Mouse (Mus musculus) embryonic facial prominence, embryonic 11.5 days (tissue): Measurements from ENCODE around the gene Rdh5. TPM values are rescaled to one million over a fixed set of nuclear protein-coding genes. Genes with fewer than 3 reads are reported as not detected.

Source experiments
- ATAC-seq: fragments of 200-750 bp; cut with Nextera tagmentation; replicated peaks from 2 replicates; pipeline ENCODE4 v1.8.0; 2017; ENCODE audit warnings: low read depth; ENCODE audit not compliant: insufficient number of reproducible peaks, low FRiP score, low TSS enrichment
- DNase-seq: peaks from one replicate; pipeline ENCODE4 v3.0.0-alpha.2; 2015; ENCODE audit warnings: low spot score
- H3K27ac ChIP-seq: fragments of 300-500 bp; sonication (generic); replicated peaks from 2 replicates; pipeline ENCODE4 v1.5.1; 2014; ENCODE audit warnings: mild to moderate bottlenecking, low read depth, low read length, control low read depth
- H3K27me3 ChIP-seq: fragments of 300-500 bp; sonication (generic); 2 replicates; pipeline ENCODE4 v1.6.1; 2014; ENCODE audit warnings: mild to moderate bottlenecking, low read length, moderate library complexity, mixed read lengths; ENCODE audit not compliant: control insufficient read depth, insufficient read depth
- H3K36me3 ChIP-seq: fragments of 300-500 bp; sonication (generic); replicated peaks from 2 replicates; pipeline ENCODE4 v1.6.1; 2014; ENCODE audit warnings: low read depth, mild to moderate bottlenecking, low read length, moderate library complexity, mixed read lengths; ENCODE audit not compliant: control insufficient read depth, insufficient read depth
- H3K4me1 ChIP-seq: fragments of 300-500 bp; sonication (generic); 2 replicates; pipeline ENCODE4 v1.6.1; 2014; ENCODE audit warnings: low read length, mixed read lengths; ENCODE audit not compliant: control insufficient read depth, insufficient read depth
- H3K4me2 ChIP-seq: fragments of 300-500 bp; sonication (generic); 2 replicates; pipeline ENCODE4 v1.6.1; 2014; ENCODE audit warnings: low read depth, mild to moderate bottlenecking, control low read depth, low read length, moderate library complexity
- H3K4me3 ChIP-seq: fragments of 300-500 bp; sonication (generic); 2 replicates; pipeline ENCODE4 v1.5.1; 2014; ENCODE audit warnings: low read depth, low read length, control low read depth
- H3K9ac ChIP-seq: fragments of 300-500 bp; sonication (generic); replicated peaks from 2 replicates; pipeline ENCODE4 v1.6.1; 2014; ENCODE audit warnings: mild to moderate bottlenecking, control low read depth, low read length
- H3K9me3 ChIP-seq: fragments of 300-500 bp; sonication (generic); replicated peaks from 2 replicates; pipeline ENCODE4 v1.6.1; 2016; ENCODE audit warnings: mild to moderate bottlenecking, low read length, inconsistent platforms, mixed read lengths; ENCODE audit not compliant: control insufficient read depth
- WGBS: fragments of 180-500 bp; shearing (Covaris S2); extraction: QIAGEN DNeasy Blood & Tissue Kit; methylation state at CpG from one replicate; pipeline ENCODE4 v1.1.7; 2014; 5-methylcytosine and 5-hydroxymethylcytosine counted together
- polyA plus RNA-seq: library from polyadenylated mRNA; unstranded; fragments of >200 nt; fragmentation: Nextera tagmentation; extraction: Ambion mirVana; gene quantifications from 2 replicates; pipeline ENCODE4 v1.2.1, GENCODE M21; 2014

Gene Rdh5
- polyA plus RNA-seq, 1 experiment from 2014 or later, result 9.2 TPM

DNA sequence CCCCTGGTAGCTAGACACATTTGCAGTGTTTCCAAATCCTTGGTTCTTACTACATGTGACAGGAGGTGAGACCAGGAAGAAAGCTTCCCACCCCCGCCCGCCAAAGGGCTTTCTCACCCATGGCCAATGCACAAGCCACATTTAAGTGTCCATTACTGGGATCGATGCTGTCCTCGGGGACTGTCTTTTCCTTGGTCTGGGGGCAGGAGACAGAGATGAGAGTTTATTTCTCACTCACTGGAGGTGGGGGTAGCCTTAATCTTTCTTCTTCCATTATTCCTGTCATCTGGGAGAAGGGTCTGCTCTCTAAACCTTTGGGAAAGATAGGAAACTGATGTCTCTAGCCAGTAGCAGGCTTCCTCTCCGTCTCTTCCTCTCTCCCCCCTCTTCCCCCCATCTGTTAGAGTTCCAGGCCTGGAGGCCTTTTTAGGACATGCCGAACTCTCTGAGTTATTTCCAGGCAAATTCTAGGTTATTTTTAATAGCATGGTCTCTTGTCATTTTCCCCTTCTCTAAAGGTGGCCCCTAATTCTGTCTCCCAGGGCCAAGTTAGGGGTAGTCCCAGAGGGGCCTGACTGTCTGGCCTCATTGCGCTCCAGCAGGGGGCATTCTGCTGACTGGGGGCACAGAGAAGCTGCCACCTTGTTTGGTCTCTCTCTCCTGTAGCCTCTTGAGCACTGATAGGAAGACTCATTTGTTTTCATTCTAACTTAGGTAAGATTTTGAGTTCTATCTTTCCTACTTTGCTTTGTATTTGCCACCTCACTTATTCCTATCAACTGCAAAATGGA, 12.5 kb upstream of the Rdh5 start:
- H3K27ac ChIP-seq, result no peak overlapping the region
- no peaks in the 10 kb centered on the region for H3K36me3 ChIP-seq
- no peaks in the 10 kb centered on the region for H3K9me3 ChIP-seq
- peaks cover 28% of the 10 kb centered on the region for H3K27me3 ChIP-seq
- no peak overlapping the region for H3K9ac ChIP-seq
- H3K4me1 ChIP-seq, result no peaks in the 10 kb centered on the region; the same call in 1 of the 2 replicates
- DNase-seq, result no peak
- 60% methylated on average over 7 of the region's 7 CpGs for WGBS
- H3K4me2 ChIP-seq, result no peak overlapping the region
- H3K4me3 ChIP-seq, result no peak overlapping the region
- ATAC-seq, result no peak

DNA sequence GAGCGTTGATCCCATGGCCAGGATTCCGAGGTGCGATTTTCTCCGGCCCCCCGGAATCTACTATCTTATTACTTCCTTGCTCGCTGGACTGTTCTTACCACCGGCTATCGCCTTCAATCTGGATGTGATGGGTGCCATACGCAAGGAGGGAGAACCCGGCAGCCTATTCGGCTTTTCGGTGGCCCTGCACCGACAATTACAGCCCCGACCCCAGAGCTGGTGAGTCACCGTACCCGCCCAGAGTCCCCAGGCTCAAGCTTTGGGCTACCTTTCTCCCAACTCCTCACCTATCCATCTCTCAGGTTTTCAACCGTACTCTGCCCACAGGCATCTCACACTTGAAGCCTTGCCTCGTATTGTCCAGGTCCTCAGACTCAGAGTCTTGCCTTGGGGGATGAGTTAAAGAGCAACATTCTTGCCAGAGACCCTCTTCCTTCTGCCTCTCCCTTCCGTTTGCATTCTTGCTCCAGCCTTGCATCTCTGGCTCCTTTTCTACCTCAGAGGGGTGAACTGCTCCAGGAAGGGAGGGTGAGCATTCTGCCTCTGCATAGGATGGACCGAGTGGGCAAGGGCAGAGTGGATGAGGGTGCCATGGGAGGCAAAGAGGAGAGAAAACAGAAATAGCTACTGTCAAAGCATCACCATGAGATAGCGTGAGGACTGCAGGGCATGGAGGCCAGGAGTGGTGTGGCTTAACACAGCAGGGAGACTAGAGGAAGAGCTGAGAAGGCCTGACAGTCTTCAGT, 11.5 kb upstream of the Rdh5 start:
- ATAC-seq (no peak), DNase-seq (peak; percentile 17)
- 3% methylated on average over 21 of the region's 21 CpGs for WGBS

DNA sequence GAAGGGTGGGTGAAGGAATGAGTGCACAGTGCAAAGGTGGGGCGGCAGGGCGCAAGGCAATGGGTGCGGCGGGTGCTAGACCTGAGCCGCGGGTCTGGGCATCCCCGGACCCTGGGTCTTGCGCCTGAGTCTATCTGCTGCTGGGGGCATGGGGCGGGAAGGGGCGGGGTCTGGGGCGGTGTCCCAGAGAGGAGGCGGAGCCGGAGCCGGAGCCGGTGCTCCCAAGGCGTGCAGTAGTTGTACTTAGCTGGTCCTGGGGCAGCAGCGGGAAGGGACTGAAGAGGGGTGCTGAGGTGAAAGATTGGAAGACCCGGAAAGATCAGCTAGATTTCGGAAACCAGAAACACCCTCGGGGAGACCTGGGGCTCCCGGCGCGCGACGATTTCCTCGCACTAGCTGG, 10.9 kb upstream of the Rdh5 start, which contains the start of gene Itga7:
Gene Itga7, plus strand, starts transcription at position 245 of the 400 bp plus-strand sequence.
- peak within 1 kb of the TSS; percentile 13; the same call in 1 of the 2 replicates for H3K9ac ChIP-seq
- DNase-seq (peak; percentile 68), ATAC-seq (peak; percentile 72)
- no peak within 1 kb of the TSS for H3K27ac ChIP-seq
- H3K36me3 ChIP-seq, result no peaks in the 10 kb centered on the region
- peak within 1 kb of the TSS; percentile 69 for H3K4me2 ChIP-seq
- no peaks in the 10 kb centered on the region; the same call in 1 of the 2 replicates for H3K4me1 ChIP-seq
- no peaks in the 10 kb centered on the region for H3K9me3 ChIP-seq
- 2% methylated on average over 26 of the region's 26 CpGs for WGBS
- peaks cover 26% of the 10 kb centered on the region for H3K27me3 ChIP-seq
- H3K4me3 ChIP-seq, result peak within 1 kb of the TSS; percentile 39

More for the DNA sequence above, 11.5 kb upstream of the Rdh5 start:
- Histone ChIP-seq H3K27me3 (peaks cover 28% of the 10 kb centered on the region), H3K9me3 (no peaks in the 10 kb centered on the region), H3K4me2 (peak overlapping the region; percentile 69), H3K36me3 (no peaks in the 10 kb centered on the region), H3K27ac (no peak overlapping the region), H3K9ac (peak overlapping the region; percentile 13; the same call in 1 of the 2 replicates), H3K4me3 (peak overlapping the region; percentile 39), H3K4me1 (no peaks in the 10 kb centered on the region; the same call in 1 of the 2 replicates)

DNA sequence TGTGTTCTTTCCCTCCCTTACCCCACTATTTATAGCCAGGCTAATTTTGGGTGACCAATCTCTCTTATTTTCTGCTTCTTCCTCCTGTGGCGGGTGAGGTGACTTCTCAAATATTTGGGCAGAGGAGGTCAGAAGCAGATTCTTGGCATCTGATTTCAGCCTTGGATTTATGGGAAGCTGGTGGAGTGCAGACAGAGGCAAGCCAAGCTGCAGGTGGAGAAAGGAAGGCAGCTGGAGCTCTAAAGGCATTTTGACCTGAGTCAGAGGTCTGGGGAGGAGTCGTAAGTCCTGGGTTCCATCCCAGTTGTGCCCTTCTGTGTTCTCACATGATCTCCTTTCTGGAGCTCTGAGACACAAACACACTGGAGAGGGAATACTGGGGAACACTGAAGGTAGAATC, 8.8 kb upstream of the Rdh5 start:
- Histone ChIP-seq H3K27me3 (peaks cover 26% of the 10 kb centered on the region), H3K4me3 (no peak overlapping the region), H3K27ac (no peak overlapping the region), H3K9me3 (no peaks in the 10 kb centered on the region), H3K4me1 (no peaks in the 10 kb centered on the region; the same call in 1 of the 2 replicates), H3K9ac (no peak overlapping the region), H3K36me3 (no peaks in the 10 kb centered on the region), H3K4me2 (no peak overlapping the region)
- DNase-seq (no peak), ATAC-seq (no peak)
- 65% methylated on average over 2 of the region's 2 CpGs for WGBS

DNA sequence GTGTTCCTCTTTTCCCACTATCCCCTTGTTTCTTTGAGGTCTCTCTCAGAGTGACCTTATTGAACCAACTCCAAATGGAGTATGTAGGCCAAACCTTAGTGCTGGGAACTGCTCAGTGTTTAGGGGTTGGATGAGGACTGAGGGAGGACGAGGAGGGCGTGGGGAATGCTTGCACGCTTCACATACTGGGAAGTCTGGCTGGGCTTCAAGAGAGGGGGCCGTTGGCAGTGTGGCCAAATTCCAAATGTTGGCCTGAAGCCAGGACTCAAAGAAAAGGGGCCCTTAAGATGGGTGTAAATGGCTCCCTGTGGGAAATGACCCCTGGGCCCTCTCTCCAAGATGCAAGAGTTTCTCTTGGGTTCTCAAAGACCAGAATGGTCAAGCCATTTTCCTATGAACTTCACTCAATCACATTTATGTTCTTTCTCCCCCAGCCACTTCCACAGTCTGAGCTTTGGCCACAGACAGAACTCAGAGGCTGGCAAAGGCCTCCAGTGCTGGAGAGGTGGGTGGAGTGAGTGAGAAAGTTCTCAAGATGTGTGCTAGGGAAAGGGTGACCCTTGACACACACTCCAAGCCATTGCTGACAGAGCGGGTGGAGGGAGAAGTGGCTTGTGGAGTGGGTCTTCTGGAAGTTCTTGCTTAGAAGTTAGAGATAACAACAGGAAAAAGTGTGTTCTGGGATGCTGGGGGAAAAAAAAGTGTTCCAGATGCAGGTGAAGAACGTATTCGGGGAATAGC, 7.1 kb upstream of the Rdh5 start:
- Histone ChIP-seq H3K4me3 (no peak overlapping the region), H3K4me2 (no peak overlapping the region), H3K27ac (no peak overlapping the region), H3K9me3 (no peaks in the 10 kb centered on the region), H3K27me3 (peaks cover 18% of the 10 kb centered on the region), H3K36me3 (no peaks in the 10 kb centered on the region), H3K4me1 (no peaks in the 10 kb centered on the region; the same call in 1 of the 2 replicates), H3K9ac (no peak overlapping the region)
- 72% methylated on average over 7 of the region's 7 CpGs for WGBS
- no peak for ATAC-seq
- DNase-seq, result no peak

DNA sequence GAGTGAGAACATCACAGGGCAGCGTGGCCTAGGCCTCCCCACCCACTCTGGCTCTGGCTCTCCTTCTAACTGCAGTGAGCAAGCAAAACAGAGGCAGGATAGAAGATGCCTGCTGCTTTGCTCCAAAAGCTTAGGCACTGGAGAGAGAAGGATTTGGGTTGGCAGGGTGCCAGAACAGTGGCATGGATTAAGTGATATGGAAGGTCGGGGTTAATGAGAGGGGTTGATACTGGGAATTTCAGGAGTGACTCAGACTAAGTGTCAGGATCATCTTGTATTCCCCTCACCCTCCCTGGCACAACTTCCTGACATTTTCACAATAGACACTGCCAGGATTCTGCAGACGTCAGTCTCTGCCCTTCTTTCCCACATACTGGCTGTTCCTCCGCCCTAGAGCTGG, 5.7 kb upstream of the Rdh5 start:
- no peaks in the 10 kb centered on the region for H3K36me3 ChIP-seq
- no peak overlapping the region for H3K4me2 ChIP-seq
- no peaks in the 10 kb centered on the region for H3K4me1 ChIP-seq
- no peaks in the 10 kb centered on the region for H3K9me3 ChIP-seq
- no peak overlapping the region for H3K9ac ChIP-seq
- H3K27ac ChIP-seq, result no peak overlapping the region
- ATAC-seq (no peak), DNase-seq (no peak)
- no peak overlapping the region for H3K4me3 ChIP-seq
- peaks cover 4% of the 10 kb centered on the region for H3K27me3 ChIP-seq
- WGBS, result 35% methylated on average over 4 of the region's 4 CpGs

DNA sequence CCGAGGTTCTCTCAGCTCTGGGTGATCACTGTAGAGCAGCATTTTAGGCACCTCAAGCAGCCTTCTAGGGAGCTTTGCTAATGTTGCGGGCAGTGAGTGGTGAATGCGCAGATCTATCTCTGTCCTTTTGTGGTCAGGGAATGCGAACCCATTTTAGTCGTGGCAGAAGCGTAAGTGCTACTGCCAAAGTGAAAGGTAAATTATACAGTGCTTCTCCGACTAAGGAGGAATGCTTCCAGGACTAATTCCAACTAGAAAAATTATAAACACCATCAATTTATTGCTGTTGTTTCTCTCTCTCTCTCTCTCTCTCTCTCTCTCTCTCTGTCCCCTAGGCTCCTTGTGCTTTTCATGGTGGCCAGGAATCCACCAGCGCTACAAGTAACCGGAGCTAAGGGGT, 1.2 kb upstream of the Rdh5 start, which contains the start of gene Bloc1s1:
Gene Bloc1s1, minus strand, starts transcription at position 101 of the 400 bp plus-strand sequence.
- ATAC-seq, result no peak

More for the DNA sequence above, 1.2 kb upstream of the Rdh5 start, which contains the start of gene Bloc1s1:
- DNase-seq, result no peak
- Histone ChIP-seq H3K27ac (peak within 1 kb of the TSS; percentile 54), H3K4me3 (peak within 1 kb of the TSS; percentile 86), H3K27me3 (no peaks in the 10 kb centered on the region; the same call in 1 of the 2 replicates), H3K9ac (peak within 1 kb of the TSS; percentile 73), H3K36me3 (no peaks in the 10 kb centered on the region), H3K4me2 (peak within 1 kb of the TSS; percentile 69), H3K4me1 (no peaks in the 10 kb centered on the region; the same call in 1 of the 2 replicates), H3K9me3 (no peaks in the 10 kb centered on the region)
- 71% methylated on average over 9 of the region's 9 CpGs for WGBS
